Comparison of ENCODE assay signal across 28 mouse cellular contexts in the genomic region with DNA sequence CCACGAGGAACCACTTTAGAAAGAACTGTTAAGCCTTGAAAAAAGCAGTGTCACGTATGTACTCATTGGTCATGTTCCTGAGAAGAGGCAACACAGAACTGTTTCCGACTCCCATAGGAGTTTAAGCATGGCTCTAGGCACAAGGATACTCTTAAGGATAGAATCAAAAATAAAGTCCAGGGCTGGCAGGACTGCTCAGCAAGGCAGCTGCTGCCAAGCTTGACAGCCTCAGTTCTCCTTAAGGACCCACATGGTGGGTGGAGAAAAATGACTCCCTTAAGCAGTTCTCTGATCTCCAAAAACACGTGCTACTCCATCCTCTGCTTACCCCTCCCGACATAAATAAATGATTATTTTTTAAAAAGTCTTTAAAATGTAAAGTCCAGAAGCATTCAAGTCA. TPM values are rescaled to one million over a fixed set of nuclear protein-coding genes. Genes with fewer than 3 reads are reported as not detected.
DNase-seq lines count a peak whose midpoint lies in the region; ATAC-seq and TF ChIP-seq lines count a peak whose summit lies in the region.
"Had no signal": no experiment of that assay in that cellular context is flagged by ENCODE, and none has a peak within 500 bp of the region (broad histone marks: within the 10 kb centered on the region; RNA-seq: fewer than 3 reads in every experiment).

No protein-coding gene starts in this region.

- WGBS in heart, embryonic 13.5 days: 78% methylated on average over 5 of the region's 5 CpGs
- WGBS in heart, embryonic 11.5 days (ENCODE audit: insufficient replicate concordance): 78% methylated on average over 5 of the region's 5 CpGs

- H3K9me3 ChIP-seq in heart, embryonic 13.5 days: no peaks in the 10 kb centered on the region
- no peaks in the 10 kb centered on the region for H3K9me3 ChIP-seq in heart, embryonic 11.5 days (replicated peaks; ENCODE audit: control insufficient read depth, low read length)
- H3K9me3 ChIP-seq: embryonic facial prominence, embryonic 13.5 days; embryonic facial prominence, embryonic 15.5 days; forebrain, embryonic 10.5 days; forebrain, embryonic 12.5 days; G1E had no signal

- peaks cover 57% of the 10 kb centered on the region for H3K36me3 ChIP-seq in heart, embryonic 13.5 days
- H3K36me3 ChIP-seq in heart, embryonic 11.5 days (ENCODE audit: control insufficient read depth, insufficient read depth, low read length): peaks cover 14% of the 10 kb centered on the region

- no peak for DNase-seq in frontal cortex, adult 2 months (ENCODE audit: extremely low spot score in 1 of 2, low spot score in 1 of 2)
- peak; percentile 20 for DNase-seq in brain, adult 2 months (ENCODE audit: low read depth, low spot score)
- DNase-seq in left cerebral cortex, adult 2 months (ENCODE audit: extremely low spot score in 1 of 2, low spot score in 2 of 2): no peak
- DNase-seq: adrenal gland, adult 8-10 months; adrenal gland, postnatal 14 days; adrenal gland, postnatal 36 days; B cell, adult 2 months; cerebellum, adult 11-12 months; cerebellum, adult 2 months; cerebellum, adult 9-10 months; cerebellum, postnatal 10 days; cerebellum, postnatal 25 days; embryo, embryonic 11 days had no signal

- no peak overlapping the region for H3K9ac ChIP-seq in heart, embryonic 13.5 days
- no peak overlapping the region for H3K9ac ChIP-seq in heart, embryonic 11.5 days (ENCODE audit: low read depth, low read length)
- H3K9ac ChIP-seq: embryonic facial prominence, embryonic 13.5 days; embryonic facial prominence, embryonic 15.5 days; forebrain, embryonic 12.5 days had no signal

- H3K27ac ChIP-seq in heart, embryonic 13.5 days (replicated peaks): peak overlapping the region; percentile 48; the same call in 1 of the 2 replicates
- no peak overlapping the region for H3K27ac ChIP-seq in heart, embryonic 11.5 days (ENCODE audit: low read depth, low read length)
- H3K27ac ChIP-seq in left cerebral cortex, adult 2 months: no peak overlapping the region; the same call in 1 of the 2 replicates
- H3K27ac ChIP-seq: embryonic facial prominence, embryonic 13.5 days; embryonic facial prominence, embryonic 15.5 days; forebrain, embryonic 10.5 days; forebrain, embryonic 12.5 days had no signal

- H3K4me3 ChIP-seq in heart, embryonic 13.5 days: no peak overlapping the region
- H3K4me3 ChIP-seq in heart, embryonic 11.5 days (ENCODE audit: low read depth, low read length): no peak overlapping the region
- H3K4me3 ChIP-seq in left cerebral cortex, adult 2 months: no peak overlapping the region
- H3K4me3 ChIP-seq: embryonic facial prominence, embryonic 13.5 days; embryonic facial prominence, embryonic 15.5 days; erythroblast, embryonic 14.5 days; forebrain, embryonic 10.5 days; forebrain, embryonic 12.5 days had no signal

- intact Hi-C loops in left cerebral cortex, adult 2 months (cut with DNase I): no loop called here

- H3K4me1 ChIP-seq in heart, embryonic 13.5 days: 0 out of 2 replicates have a peak, but pooled peaks cover 4% of the 10 kb centered on the region
- H3K4me1 ChIP-seq in heart, embryonic 11.5 days (ENCODE audit: control insufficient read depth, insufficient read depth, low read length): no peaks in the 10 kb centered on the region
- H3K4me1 ChIP-seq: embryonic facial prominence, embryonic 13.5 days; embryonic facial prominence, embryonic 15.5 days; forebrain, embryonic 10.5 days; forebrain, embryonic 12.5 days had no signal

- no peak for TF ChIP-seq CTCF in left cerebral cortex, adult 2 months (IDR thresholded peaks at IDR 0.05)

- no peaks in the 10 kb centered on the region for H3K27me3 ChIP-seq in heart, embryonic 13.5 days (replicated peaks)
- no peaks in the 10 kb centered on the region for H3K27me3 ChIP-seq in heart, embryonic 11.5 days (ENCODE audit: control insufficient read depth, insufficient read depth, low read length)
- H3K27me3 ChIP-seq: CH12.LX; embryonic facial prominence, embryonic 13.5 days; embryonic facial prominence, embryonic 15.5 days; forebrain, embryonic 12.5 days; Patski had no signal

- no peak overlapping the region for H3K4me2 ChIP-seq in heart, embryonic 13.5 days
- no peak overlapping the region for H3K4me2 ChIP-seq in heart, embryonic 11.5 days
- H3K4me2 ChIP-seq: embryonic facial prominence, embryonic 13.5 days; embryonic facial prominence, embryonic 15.5 days; forebrain, embryonic 12.5 days had no signal

- peak; percentile 72; the same call in 1 of the 2 replicates for ATAC-seq in frontal cortex, adult (ENCODE audit: low TSS enrichment)
- no peak for ATAC-seq in heart, embryonic 13.5 days (ENCODE audit: extremely low read depth, insufficient number of reproducible peaks, low FRiP score, low TSS enrichment)
- ATAC-seq in heart, embryonic 11.5 days (replicated peaks; ENCODE audit: insufficient number of reproducible peaks, low FRiP score, low TSS enrichment): no peak
- ATAC-seq: activated CD4-positive, CD25-positive, alpha-beta regulatory T cell, adult 4 months; CD4-positive, CD25-positive, alpha-beta regulatory T cell, adult 4 months; forebrain, embryonic 14.5 days; forebrain, embryonic 16.5 days; Patski had no signal

RNA-seq across cellular contexts. Expression of a gene that starts 44.6 kb away (rescaled TPM):
- polyA plus RNA-seq in frontal cortex, adult 2 months (2012; rRNA removed): 16.3 and 16.6 TPM in 2 replicates
- polyA plus RNA-seq in heart, embryonic 13.5 days (2015; fragmentation: Nextera tagmentation; extraction: Ambion mirVana): 2.2 TPM in 2 replicates
- 4.9 and 5.5 TPM in 2 replicates for polyA plus RNA-seq in heart, embryonic 11.5 days (2014; fragmentation: Nextera tagmentation; extraction: Ambion mirVana)
- total RNA-seq in left cerebral cortex, adult 2 months (2021): 10 to 100 TPM; 33.0 to 36.6 TPM
